Mouse (Mus musculus): ENCODE data around the gene Ift81. TPM values are rescaled to one million over a fixed set of nuclear protein-coding genes. Genes with fewer than 3 reads are reported as not detected.
A peak's percentile ranks its signal among the peaks of the same experiment; 100 is the strongest.
"Not testable (repeated sequence)": the region's sequence is repeated elsewhere in the genome, so short reads cannot be mapped to it uniquely, and the experiment has no call there.

Ift81 gene
- total RNA-seq (2021): 1 to 10 TPM; 3.7 to 6.2 TPM
- long read RNA-seq, experiment 1, partial matches to known transcripts: 0 of 4 reads
- long read RNA-seq, experiment 1, other reads (novel, unspliced or antisense): 3 of 4 reads
- long read RNA-seq, experiment 2, partial matches to known transcripts: 0 of 1 reads
- long read RNA-seq, experiment 2, other reads (novel, unspliced or antisense): 0 of 1 reads

GRCm38 (mm10) chr5:122613908-122614732, at the start of gene Ift81:
Gene Ift81, minus strand, starts transcription at chr5:122614518.
- peak; percentile 94 for DNase-seq
- intact Hi-C loops (cut with DNase I; ENCODE audit: low total_unique reads): no loop called here

GRCm38 (mm10) chr5:122662501-122662900, 48.2 kb upstream of the Ift81 start:
- intact Hi-C loops (cut with DNase I; ENCODE audit: low total_unique reads): no loop called here
- DNase-seq: no peak

- DNase-seq: no peak
- intact Hi-C loops (cut with DNase I; ENCODE audit: low total_unique reads): no loop called here
Observed at GRCm38 (mm10) chr5:122656808-122657207, 42.5 kb upstream of the Ift81 start.

- intact Hi-C loops (cut with DNase I; ENCODE audit: low total_unique reads): no loop called here
- no peak for DNase-seq
Observed at GRCm38 (mm10) chr5:122654268-122654573, 39.9 kb upstream of the Ift81 start.

DNA sequence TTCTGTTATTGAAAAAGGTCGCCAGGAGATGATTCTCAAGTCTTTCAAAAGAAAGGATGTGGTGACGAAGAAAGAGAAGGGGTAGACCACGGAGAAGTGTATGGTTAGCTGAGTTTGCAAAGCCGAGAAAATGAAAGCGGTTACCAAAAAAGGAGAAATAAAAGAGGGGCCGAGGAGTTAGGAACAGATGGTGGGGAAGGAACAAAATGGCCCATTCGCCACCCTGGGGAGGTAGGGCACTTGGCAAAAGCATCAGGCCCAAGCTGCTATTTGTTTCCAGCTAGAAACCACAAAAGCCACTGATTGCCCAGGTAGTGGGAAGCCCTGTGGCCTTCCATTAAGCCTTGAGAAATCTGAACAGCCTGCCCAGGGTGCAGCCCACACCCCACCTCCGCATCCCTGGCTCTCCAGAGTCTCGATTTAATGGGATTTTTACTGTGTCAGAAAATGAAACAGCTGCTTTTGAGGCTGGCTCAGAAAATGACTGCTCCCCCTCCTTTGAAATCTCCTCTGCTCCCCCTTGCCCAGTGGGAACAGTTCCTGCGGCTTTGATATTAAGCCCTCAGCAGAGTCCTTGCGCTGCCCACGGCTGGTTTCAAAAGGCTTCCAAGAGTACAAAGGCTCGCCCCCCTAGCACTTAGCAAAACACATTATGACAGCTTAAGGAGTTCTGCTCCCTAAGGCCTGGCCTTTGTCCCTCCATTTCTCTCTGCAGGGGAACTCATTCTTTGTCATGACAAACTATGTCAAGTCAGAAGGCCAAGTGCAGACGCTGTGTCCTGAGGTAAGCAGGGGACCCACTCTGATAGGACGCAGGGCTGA, 39.3 kb upstream of the Ift81 start:
- DNase-seq: no peak
- intact Hi-C loops (cut with DNase I; ENCODE audit: low total_unique reads): no loop called here

DNA sequence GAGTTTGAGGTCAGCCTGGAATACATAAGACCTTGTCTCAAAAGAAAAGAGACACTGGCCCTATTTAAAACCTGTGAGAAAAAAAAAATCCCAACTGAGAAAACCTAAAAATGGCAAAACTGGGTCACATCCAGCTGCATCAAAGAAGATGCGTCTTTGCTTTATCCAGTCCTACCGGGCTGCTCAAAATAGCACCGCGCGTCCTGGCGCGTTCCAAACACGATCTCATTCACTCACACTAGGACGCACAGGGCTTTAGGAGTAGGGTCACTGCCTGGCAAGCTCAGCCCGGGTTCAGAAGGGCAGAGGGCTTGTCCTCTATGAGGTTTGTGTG, 38.8 kb upstream of the Ift81 start:
- intact Hi-C loops (cut with DNase I; ENCODE audit: low total_unique reads): no loop called here
- DNase-seq: no peak

GRCm38 (mm10) chr5:122652506-122652905, 38.2 kb upstream of the Ift81 start:
- no peak for DNase-seq
- intact Hi-C loops (cut with DNase I; ENCODE audit: low total_unique reads): no loop called here

DNA sequence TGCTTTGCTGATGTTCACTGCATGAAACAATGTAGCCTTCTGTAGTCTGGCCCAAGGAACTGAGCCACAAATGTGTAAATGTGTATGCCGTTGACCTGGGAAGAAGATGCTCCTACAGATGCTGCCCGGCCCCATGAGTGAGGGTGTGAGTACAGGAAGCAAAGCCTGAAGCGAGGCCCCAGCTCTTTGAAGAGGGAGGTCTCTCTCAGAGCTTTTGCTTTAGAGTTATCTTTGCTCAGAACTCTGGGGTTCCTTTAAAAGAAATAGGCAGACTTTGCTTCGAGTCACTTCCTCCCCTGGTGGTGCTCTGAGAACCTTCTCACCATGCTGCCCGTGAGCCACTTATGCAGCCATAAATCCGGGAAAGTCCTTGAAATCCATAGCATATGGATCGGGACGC, 35.8 kb upstream of the Ift81 start:
- intact Hi-C loops (cut with DNase I; ENCODE audit: low total_unique reads): no loop called here
- no peak for DNase-seq

DNA sequence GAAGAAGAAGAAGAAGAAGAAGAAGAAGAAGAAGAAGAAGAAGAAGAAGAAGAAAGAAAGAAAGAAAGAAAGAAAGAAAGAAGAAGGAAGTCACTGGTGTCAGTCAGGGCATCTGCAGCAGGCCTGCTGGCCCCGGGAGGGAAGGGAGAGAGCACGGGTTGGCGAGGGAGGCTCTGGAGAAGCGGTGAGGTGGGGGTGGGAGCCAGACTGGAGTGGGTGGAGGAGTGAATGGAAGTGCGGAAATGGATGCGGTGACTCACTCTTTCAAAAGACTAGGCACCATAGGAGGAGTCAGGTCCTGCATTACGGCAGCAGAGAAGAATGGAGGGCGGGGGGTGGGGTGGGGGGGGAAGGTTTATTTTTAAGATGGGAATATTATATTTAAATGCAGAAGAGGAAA, 34.9 kb upstream of the Ift81 start:
- intact Hi-C loops (cut with DNase I; ENCODE audit: low total_unique reads): no loop called here
- no peak for DNase-seq

DNA sequence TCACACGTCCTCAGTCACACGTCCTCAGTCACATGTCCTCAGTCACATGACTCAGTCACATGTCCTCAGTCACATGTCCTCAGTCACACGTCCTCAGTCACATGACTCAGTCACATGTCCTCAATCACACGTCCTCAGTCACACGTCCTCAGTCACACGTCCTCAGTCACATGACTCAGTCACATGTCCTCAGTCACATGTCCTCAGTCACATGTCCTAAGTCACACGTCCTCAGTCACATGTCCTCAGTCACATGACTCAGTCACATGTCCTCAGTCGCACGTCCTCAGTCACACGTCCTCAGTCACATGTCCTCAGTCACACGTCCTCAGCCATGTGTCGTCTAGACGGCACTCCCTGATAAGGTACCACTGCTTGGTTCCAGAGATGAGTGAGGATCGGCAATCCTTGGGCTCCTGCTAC, 33.6 kb upstream of the Ift81 start:
- intact Hi-C loops (cut with DNase I; ENCODE audit: low total_unique reads); DNase-seq: not testable (repeated sequence)

- intact Hi-C loops (cut with DNase I; ENCODE audit: low total_unique reads): no loop called here
- DNase-seq: peak; percentile 29
Observed at GRCm38 (mm10) chr5:122647256-122647924, 33.1 kb upstream of the Ift81 start.

GRCm38 (mm10) chr5:122646050-122646449, 31.7 kb upstream of the Ift81 start:
- DNase-seq: no peak
- intact Hi-C loops (cut with DNase I; ENCODE audit: low total_unique reads): no loop called here

DNA sequence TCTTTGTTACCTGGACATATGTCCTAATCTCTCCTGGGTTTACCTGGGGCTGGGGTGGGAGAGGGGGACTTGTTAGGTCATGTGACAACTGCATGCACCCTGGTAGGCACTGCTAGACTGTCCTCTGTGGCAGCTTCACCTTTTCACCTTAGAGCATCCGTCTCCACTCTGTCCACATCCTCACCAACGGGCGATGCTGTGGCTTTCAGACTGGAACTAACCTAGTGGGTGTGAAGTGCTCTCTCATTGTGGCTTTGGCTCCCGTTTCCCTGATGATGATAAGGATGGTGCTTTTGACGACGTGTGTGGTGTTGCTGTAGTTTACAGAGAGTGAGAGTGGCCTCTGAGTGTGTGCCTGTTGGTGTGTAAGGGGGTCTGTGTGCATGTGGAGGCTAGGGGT, 31.0 kb upstream of the Ift81 start:
- intact Hi-C loops (cut with DNase I; ENCODE audit: low total_unique reads): no loop called here
- no peak for DNase-seq

DNA sequence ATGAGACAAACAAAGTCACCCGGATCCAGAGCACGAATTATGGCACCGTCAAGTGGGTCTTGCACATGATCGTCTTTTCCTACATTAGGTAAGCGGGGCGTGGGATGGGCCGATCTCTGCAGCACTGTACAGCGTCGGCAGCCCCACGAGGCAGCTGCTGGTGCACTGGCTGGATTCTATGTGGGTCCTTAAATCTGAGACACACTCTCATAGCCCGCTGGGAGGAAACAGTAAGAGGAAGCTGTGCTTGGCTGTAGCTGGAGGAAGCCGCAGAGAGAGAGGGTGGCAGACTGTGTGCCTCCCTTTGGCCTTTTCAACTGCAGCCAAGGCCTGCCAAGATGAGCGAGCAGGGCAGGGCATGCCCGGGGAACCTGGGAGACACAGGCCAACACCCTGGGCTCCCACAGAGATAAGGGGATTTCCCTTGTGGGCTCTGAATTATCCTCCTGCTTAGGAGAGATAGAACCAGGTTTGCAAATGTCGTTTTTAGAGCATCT, 29.8 kb upstream of the Ift81 start:
- intact Hi-C loops (cut with DNase I; ENCODE audit: low total_unique reads): no loop called here
- no peak for DNase-seq

DNA sequence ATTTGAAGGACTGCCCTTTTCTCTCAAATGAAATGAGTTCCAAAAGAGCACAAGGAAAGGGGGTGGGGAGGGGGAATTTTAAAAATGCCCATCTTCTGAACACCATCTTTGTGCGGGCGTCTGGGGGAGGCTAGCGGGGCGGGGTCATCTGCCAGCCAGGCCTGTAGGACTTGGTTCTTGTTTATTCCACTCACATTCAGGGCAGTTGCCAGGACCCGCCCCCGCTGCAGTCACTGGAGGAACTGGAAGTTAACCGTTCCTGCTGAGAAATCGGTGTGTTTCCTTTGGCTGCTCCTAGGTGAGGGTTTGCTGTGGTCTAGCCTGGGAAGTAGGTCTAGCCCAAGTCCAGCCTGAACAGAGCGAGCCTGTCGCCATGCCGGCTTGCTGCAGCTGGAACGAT, 29.4 kb upstream of the Ift81 start, which contains the start of gene P2rx7:
Gene P2rx7 (plus strand): TSS at position 211 of the 400 bp plus-strand sequence.
- intact Hi-C loops (cut with DNase I; ENCODE audit: low total_unique reads): no loop called here
- DNase-seq: peak; percentile 65

DNA sequence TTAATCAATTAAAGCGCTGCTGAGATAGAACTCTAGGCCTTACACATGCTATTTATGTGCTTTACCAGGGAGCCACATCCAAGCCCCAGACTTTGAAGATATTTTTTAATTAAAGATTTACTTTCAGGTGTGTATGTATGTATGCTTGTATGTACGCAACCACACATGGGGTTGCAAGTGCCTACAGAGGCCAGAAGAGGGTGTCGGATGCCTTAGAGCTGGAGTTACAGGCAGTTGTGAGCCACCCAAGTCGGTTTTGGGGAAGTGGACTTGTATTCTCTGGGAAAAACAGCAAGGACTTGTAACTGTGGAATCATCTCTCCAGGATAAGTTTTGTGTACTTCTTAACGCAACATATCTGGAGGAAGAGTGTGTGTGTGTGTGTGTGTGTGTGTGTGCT, 25.7 kb upstream of the Ift81 start:
- intact Hi-C loops (cut with DNase I; ENCODE audit: low total_unique reads): no loop called here
- DNase-seq: no peak

- intact Hi-C loops (cut with DNase I; ENCODE audit: low total_unique reads): no loop called here
- no peak for DNase-seq
Observed at GRCm38 (mm10) chr5:122639517-122639916, 25.2 kb upstream of the Ift81 start.

DNA sequence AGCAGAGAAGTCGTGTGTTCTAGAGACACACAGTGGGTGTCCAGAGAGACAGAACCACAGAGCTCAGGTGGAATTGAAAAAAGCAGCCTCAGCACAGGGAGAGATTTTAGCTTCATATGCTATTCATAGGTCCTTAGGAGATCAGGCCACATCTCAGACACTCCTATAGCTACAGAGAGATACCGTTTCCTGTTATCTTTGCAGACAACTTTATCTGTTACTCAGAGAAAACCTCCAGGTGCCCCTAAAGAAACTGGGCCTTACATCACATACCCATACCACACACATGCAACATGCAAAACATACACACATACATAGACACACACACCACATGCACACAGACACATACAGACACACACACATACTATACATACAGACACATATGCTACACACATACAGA, 24.0 kb upstream of the Ift81 start:
- intact Hi-C loops (cut with DNase I; ENCODE audit: low total_unique reads): no loop called here

DNA sequence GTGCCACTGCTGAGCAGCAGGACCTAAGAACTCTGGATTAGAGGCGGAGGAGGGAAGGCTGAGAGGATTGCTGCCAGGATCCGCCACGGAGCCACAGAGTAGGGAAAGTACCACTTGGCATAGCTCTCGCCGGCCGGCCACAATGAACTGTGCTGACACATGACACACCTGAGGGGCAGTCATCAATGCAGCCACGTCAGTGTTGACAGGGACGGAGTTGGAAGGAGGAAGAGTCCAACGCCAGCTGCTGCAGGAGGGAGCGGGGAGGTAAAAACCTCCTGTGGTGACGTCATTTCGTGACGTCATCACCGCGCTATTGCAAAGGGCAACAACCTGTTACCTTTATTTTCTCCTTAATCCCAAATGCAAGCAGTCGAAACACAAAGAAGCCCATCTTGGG, 22.6 kb upstream of the Ift81 start:
- DNase-seq: no peak
- intact Hi-C loops (cut with DNase I; ENCODE audit: low total_unique reads): no loop called here

More for the DNA sequence above, 24.0 kb upstream of the Ift81 start:
- DNase-seq: no peak

DNA sequence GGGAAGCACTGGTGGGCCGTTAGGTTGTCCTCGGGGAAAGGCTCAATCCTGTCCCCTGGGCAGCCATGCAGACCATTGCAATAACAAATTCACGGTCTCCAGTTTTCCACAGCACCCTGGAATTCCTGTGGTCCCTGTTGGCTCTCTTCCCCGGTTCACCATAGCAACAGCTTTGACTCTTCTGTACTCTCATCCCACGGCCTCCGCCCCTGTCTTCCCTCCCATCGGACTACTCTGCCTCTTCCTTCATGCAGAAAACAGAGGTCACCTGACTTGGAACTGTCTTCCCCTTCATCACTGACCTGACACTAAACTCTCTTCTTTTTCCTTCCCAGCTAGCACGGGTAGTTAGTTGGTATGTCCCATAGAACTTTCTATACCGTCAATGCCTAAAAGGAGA, 22.0 kb upstream of the Ift81 start:
- DNase-seq: no peak
- intact Hi-C loops (cut with DNase I; ENCODE audit: low total_unique reads): no loop called here

All from gastrocnemius, postnatal 14 days (tissue).